Mouse (Mus musculus): ENCODE measurements around the gene Eno1. TPM values are rescaled to one million over a fixed set of nuclear protein-coding genes. Genes with fewer than 3 reads are reported as not detected.

Gene Eno1
- total RNA-seq, 2 experiments from 2014 or later: 410 TPM

DNA sequence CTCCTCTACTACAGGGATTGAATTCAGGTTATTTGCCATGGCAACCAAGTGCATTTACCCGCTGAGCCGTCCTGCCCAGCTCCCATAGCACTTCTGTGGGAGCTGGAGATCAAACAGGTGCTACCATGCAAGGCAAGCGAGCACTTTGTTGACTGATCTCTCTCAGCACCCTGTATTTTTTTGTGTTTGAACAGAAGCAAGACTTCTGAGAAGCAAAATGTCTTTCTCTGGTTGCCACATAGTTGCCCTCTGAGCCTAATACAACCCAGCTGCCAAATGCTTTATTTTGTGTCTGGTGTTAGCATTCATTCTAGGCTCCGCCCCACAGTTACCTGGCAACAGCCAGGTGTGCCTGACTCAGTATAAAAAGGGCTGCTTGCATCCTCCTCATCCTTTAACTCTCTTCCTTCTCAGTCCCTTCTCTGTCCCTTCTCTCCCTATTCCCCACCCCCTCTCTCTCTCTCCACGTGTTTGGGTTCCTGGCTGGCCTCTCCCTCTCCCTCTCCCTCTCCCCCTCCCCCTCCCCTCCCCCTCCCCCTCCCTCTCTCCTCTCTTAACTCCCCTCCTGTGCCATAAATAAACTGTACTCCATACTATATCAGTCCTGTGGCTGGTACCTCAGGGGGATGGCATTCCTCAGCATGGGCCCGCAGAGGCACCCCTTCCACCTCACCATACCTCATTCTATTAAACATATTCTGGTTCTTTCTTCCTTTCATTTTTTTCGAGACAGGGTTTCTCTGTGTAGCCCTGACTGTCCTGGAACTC lies 7.8 kb upstream of the Eno1 start:
- H3K27ac ChIP-seq: no peak overlapping the region
- no peak for TF ChIP-seq CTCF (IDR thresholded peaks at IDR 0.05)
- no peak for DNase-seq (ENCODE audit: extremely low spot score in 1 of 2, low spot score in 2 of 2)
- intact Hi-C loops (cut with DNase I): loop anchor here (10.0 kb wide), 1 partner anchor 194 kb away; no protein-coding TSS in a partner anchor
- no peak overlapping the region for H3K4me3 ChIP-seq

- DNase-seq (ENCODE audit: extremely low spot score in 1 of 2, low spot score in 2 of 2): no peak
- TF ChIP-seq CTCF (IDR thresholded peaks at IDR 0.05): no peak
- H3K4me3 ChIP-seq: no peak overlapping the region
- peak overlapping the region; percentile 86; the same call in 1 of the 2 replicates for H3K27ac ChIP-seq
- intact Hi-C loops (cut with DNase I): loop anchor here (10.0 kb wide), 1 partner anchor 195 kb away; no protein-coding TSS in a partner anchor
Measured at GRCm38 (mm10) chr4:150229747-150230390, 6.7 kb upstream of the Eno1 start.

DNA sequence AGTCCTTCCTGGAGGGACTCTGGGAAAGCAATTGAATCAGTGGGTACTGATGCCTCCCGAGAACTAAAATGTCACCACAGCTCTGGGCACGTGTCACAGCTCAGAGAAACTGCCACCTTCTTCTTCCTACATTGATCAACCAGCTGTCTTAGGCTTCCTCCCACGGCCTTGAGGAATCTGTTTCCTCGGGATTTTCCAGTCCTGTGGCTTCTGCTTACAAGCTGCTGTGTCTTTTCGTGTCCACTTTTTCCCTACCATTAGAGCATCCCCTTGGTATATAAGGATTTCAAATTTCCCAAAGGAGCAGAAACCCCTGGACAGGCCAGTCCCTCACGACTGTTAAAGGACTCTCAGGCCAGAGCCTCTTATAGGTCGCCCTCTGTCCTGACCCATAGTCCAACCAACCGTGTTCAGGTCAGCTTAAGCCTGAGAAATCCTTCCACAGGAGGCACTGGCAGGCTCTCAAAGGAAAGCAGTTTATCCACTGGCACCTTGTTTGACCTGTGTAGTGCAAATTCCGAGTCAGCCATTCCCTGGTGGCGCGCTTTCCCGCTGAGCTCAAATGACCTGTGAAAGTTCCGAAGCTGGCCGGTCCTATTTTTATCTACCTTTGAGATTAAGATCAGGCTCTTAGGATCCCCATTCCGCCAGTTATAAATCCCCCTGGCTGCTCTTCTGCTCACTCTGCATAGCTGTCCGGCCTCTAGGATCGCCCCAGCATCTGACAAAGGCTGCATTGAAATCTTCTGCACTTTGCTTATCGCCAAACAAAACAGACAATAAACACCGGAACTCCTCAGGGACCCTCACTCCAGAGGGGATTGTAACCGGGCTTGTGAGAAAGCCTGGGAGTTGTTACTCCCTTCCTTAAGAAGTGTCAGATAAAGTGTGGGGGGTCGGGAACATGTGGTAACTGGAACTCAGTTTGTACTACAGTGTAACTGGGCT lies 5.8 kb upstream of the Eno1 start:
- DNase-seq (ENCODE audit: extremely low spot score in 1 of 2, low spot score in 2 of 2): peak; percentile 47 to 55
- Histone ChIP-seq H3K4me3 (no peak overlapping the region), H3K27ac (peak overlapping the region; percentile 86)
- TF ChIP-seq CTCF (IDR thresholded peaks at IDR 0.05): no peak
- intact Hi-C loops (cut with DNase I): no loop called here

- intact Hi-C loops (cut with DNase I): no loop called here
- DNase-seq (ENCODE audit: extremely low spot score in 1 of 2, low spot score in 2 of 2): peak in 1 of 2 experiments; percentile 32
- no peak overlapping the region for H3K4me3 ChIP-seq
Measured at GRCm38 (mm10) chr4:150231871-150232270, 4.7 kb upstream of the Eno1 start.

DNA sequence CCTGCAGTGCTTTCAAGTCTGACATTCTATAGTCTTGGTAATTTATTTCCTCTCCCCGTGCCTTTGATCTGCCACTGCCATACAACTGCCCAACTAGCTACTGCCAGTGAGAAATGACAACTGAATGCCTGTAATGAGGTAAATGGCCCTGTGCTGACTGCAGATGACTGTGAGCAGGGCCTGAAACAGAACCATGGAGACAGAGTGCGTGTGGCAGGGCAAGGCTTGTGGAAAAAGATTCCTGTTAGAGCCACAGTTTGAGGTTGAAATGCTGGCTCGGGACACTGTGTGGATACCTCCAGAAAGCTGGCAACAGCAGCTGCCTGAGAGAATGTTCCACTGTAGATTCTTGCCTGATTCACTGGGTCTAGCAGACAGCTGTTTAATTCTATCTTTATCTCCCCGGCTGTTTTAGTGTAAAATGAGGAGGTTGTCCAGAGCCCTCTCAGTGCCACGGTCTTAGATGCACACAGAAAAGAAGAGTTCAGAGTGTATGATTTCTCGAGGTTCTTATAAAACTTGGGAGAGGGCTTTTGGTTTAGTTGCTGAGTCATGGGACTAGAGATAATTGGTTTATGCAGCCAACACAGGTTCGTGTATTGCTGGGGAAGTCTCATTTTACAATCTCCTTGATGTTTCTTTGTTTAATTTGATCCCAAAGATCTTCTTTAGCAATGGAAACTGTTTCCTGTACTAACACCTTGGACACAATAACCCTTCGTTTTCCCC lies 1.8 kb upstream of the Eno1 start:
- no peak for DNase-seq (ENCODE audit: extremely low spot score in 1 of 2, low spot score in 2 of 2)
- H3K27ac ChIP-seq: peak overlapping the region; percentile 58
- intact Hi-C loops (cut with DNase I): no loop called here
- H3K4me3 ChIP-seq: no peak overlapping the region
- no peak for TF ChIP-seq CTCF (IDR thresholded peaks at IDR 0.05)

More at GRCm38 (mm10) chr4:150231871-150232270, 4.7 kb upstream of the Eno1 start:
- TF ChIP-seq CTCF (IDR thresholded peaks at IDR 0.05): no peak
- H3K27ac ChIP-seq: peak overlapping the region; percentile 20; the same call in 1 of the 2 replicates

DNA sequence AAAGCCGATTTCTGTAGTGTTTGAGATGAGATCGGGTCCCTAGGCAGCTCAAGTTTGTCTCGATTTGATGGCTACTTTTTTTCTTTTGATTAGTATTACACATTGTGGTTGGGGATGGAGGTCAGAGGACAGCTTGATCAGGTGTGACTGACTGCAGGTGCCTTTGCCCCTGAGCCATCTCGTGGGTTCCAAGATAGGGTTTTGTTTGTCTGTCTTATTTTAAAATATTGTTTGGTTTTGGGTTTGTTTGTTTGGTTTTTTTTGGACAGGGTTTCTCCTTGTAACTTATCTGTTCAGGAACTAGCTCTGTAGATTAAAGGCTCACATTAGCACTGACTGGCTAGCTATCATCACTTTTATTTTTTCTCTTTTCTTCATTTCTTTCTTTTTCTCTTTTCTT lies 936 bp upstream of the Eno1 start:
- DNase-seq (ENCODE audit: extremely low spot score in 1 of 2, low spot score in 2 of 2): no peak
- H3K4me3 ChIP-seq: no peak overlapping the region
- intact Hi-C loops (cut with DNase I): no loop called here
- TF ChIP-seq CTCF (IDR thresholded peaks at IDR 0.05): no peak
- H3K27ac ChIP-seq: peak overlapping the region; percentile 58; the same call in 1 of the 2 replicates

- Histone ChIP-seq H3K4me3 (peak overlapping the region; percentile 98), H3K27ac (peak overlapping the region; percentile 100)
- no peak for TF ChIP-seq CTCF (IDR thresholded peaks at IDR 0.05)
- intact Hi-C loops (cut with DNase I): no loop called here
- DNase-seq (ENCODE audit: extremely low spot score in 1 of 2, low spot score in 2 of 2): no peak
Measured at GRCm38 (mm10) chr4:150236031-150236430, 490 bp upstream of the Eno1 start.

GRCm38 (mm10) chr4:150237636-150238361 lies 1.3 kb downstream of the Eno1 start:
- Histone ChIP-seq H3K4me3 (peak overlapping the region; percentile 98), H3K27ac (peak overlapping the region; percentile 100)
- intact Hi-C loops (cut with DNase I): no loop called here
- TF ChIP-seq CTCF (IDR thresholded peaks at IDR 0.05): no peak
- DNase-seq (ENCODE audit: extremely low spot score in 1 of 2, low spot score in 2 of 2): no peak

- peak overlapping the region; percentile 98 for H3K4me3 ChIP-seq
- no peak for DNase-seq (ENCODE audit: extremely low spot score in 1 of 2, low spot score in 2 of 2)
- H3K27ac ChIP-seq: peak overlapping the region; percentile 48; the same call in 1 of the 2 replicates
- no peak for TF ChIP-seq CTCF (IDR thresholded peaks at IDR 0.05)
- intact Hi-C loops (cut with DNase I): no loop called here
Measured at GRCm38 (mm10) chr4:150238433-150239086, 2.0 kb downstream of the Eno1 start.

DNA sequence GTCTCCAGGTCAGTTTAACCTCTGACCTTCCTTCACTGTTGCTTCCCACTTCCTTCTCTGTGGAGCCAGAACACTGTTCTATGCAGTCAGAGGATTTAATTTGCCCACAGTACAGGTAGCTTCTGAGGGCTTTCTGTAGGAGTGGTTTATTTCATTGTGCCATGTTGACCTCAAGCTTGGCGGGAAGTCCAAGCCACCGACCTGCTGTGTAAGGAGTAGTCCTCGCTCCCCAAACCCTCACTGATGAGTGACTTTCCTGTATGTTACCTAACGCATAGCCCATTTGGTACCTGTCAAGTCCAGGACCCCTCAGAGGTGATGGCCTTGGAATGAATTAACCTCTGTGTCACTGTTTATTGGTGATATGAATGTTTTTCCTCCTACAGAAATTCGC lies 2.6 kb downstream of the Eno1 start:
- H3K4me3 ChIP-seq: peak overlapping the region; percentile 98
- peak overlapping the region; percentile 48; the same call in 1 of the 2 replicates for H3K27ac ChIP-seq
- no peak for TF ChIP-seq CTCF (IDR thresholded peaks at IDR 0.05)
- intact Hi-C loops (cut with DNase I): no loop called here
- no peak for DNase-seq (ENCODE audit: extremely low spot score in 1 of 2, low spot score in 2 of 2)

All from left cerebral cortex, adult 2 months (tissue).